Mouse (Mus musculus) megakaryocyte-erythroid progenitor cell, adult 5-6 weeks (primary cell): ENCODE measurements around the gene Eef1a1. TPM values are rescaled to one million over a fixed set of nuclear protein-coding genes. Genes with fewer than 3 reads are reported as not detected.

Experiments used
- ATAC-seq: replicated peaks from 2 replicates; pipeline ENCODE4 v1.8.0; 2016; ENCODE audit warnings: mild to moderate bottlenecking, inconsistent platforms; ENCODE audit not compliant: severe bottlenecking, poor library complexity, low FRiP score, low TSS enrichment
- total RNA-seq, 2 experiments: library from RNA; stranded (forward) in 1 of 2; stranded (reverse) in 1 of 2; fragments of 200-1000, 215-1000 nt in 1 of 2; fragments of >200 nt in 1 of 2; fragmentation: Nextera tagmentation in 1 of 2; gene quantifications; 2 replicates each; pipeline ENCODE4 v1.2.3; 2014 to 2017

Gene Eef1a1
- total RNA-seq, 2 experiments from 2014 or later: 11,779 to 14,853 TPM

DNA sequence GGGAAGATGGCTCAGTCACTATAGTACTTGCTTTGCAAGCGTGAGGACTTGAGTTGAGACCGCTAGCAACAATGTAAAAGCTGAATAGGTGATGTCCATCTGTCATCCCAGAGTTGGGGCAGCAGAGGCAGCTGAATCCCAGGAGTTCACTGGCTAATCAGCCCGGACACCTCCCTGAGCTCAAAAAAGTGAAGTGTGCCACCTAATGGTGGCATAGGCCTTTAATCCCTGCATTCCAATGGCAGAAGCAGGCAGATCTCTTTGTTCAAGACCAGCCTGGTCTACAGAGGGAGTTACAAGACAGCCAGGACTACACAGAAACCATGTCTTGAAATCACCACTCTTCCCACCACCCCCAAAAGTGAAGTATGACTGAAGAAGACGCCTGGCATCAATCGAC, 56.5 kb downstream of the Eef1a1 start:
- ATAC-seq: no peak

DNA sequence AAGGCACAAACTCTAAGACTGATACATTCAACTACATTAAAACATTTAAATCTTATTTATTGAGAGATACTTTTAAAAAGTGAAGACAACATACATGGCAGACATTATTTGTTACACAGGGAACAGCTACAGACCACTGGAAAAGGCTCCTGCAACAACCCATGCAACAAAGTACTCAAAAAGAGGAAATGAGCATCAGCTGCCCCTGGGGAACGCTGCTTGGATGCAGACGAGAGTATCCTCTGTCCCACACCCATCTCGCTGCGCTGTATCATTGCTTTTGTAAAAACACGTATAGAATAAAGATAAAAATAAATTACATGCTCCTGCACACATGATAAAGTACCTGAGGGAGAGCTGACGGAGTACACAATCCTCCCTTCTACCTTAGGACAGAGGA, 58.5 kb downstream of the Eef1a1 start:
- ATAC-seq: no peak

DNA sequence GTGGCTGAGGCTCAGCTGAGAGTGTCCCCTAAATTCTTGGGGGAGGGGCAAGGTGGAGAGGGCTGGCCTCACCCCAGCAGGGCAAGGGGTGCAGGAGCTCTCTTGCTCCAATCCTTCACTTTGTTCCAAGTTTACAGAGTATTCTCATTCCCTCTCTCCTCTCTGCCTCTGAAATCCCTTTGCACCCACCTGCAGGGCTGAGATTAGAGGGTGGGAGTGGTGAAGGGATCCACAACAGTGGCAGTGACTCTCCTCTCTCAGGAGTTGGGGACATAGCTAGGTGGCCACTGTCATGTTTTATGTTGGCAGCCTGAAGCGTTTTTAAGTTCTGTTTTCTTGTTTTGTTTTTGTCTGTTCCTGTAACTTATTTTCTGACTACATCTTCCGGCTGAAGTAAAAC, 59.4 kb downstream of the Eef1a1 start:
- ATAC-seq: no peak

DNA sequence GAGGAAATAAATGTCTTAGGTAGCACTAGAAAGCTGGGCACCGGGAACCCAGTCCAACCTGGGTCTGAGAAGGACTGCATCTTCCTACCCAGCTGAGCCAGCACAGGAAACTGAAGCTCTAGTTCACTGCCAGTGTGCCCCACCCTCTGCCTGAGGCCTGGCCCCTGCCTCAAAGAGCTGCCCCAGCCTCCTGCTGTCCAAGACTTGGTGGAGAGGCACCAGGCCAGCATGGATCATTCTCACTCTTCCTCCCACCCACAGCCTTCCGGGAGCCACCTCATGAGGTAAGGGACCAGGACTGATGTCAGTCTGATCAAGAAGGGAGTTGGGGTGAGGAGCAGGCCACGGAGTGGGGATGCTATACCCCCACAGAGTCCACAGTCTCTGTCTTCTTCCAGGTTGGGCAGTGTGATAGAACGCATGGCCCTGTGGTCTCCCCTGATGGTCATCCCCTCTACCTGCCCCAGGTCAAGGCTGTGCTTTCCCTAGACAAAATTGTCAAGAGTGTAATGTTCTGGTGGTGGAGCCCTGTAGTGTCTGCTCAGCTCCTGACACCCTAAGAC, 60.0 kb downstream of the Eef1a1 start:
- no peak for ATAC-seq

Other genes starting within 250 kb of the Eef1a1 start
- not detected in 2 replicates for gene Gm3776, start 232.0 kb downstream of the Eef1a1 start, total RNA-seq (2014; fragmentation: Nextera tagmentation)
- gene Gm3776, start 232.0 kb downstream of the Eef1a1 start, total RNA-seq (2017): not detected in 2 replicates
- gene Gm10639, start 199.2 kb downstream of the Eef1a1 start, total RNA-seq (2014; fragmentation: Nextera tagmentation): not detected in 2 replicates
- gene Gm10639, start 199.2 kb downstream of the Eef1a1 start, total RNA-seq (2017): not detected in 2 replicates
- not detected in 2 replicates for gene Omt2a, start 174.4 kb downstream of the Eef1a1 start, total RNA-seq (2014; fragmentation: Nextera tagmentation)
- not detected in 2 replicates for gene Omt2a, start 174.4 kb downstream of the Eef1a1 start, total RNA-seq (2017)
- not detected in 2 replicates for gene Omt2b, start 161.6 kb downstream of the Eef1a1 start, total RNA-seq (2014; fragmentation: Nextera tagmentation)
- gene Omt2b, start 161.6 kb downstream of the Eef1a1 start, total RNA-seq (2017): not detected in 2 replicates
- not detected in 2 replicates for gene Gsta2, start 133.4 kb downstream of the Eef1a1 start, total RNA-seq (2014; fragmentation: Nextera tagmentation)
- not detected in 2 replicates for gene Gsta2, start 133.4 kb downstream of the Eef1a1 start, total RNA-seq (2017)
- not detected in 2 replicates for gene Dppa5a, start 121.0 kb downstream of the Eef1a1 start, total RNA-seq (2014; fragmentation: Nextera tagmentation)
- gene Dppa5a, start 121.0 kb downstream of the Eef1a1 start, total RNA-seq (2017): not detected in 2 replicates
- gene Ooep, start 110.4 kb downstream of the Eef1a1 start, total RNA-seq (2014; fragmentation: Nextera tagmentation): not detected in 2 replicates
- gene Ooep, start 110.4 kb downstream of the Eef1a1 start, total RNA-seq (2017): not detected in 2 replicates
- not detected in 2 replicates for gene Ddx43, start 93.4 kb downstream of the Eef1a1 start, total RNA-seq (2014; fragmentation: Nextera tagmentation)
- not detected in 2 replicates for gene Ddx43, start 93.4 kb downstream of the Eef1a1 start, total RNA-seq (2017)
- gene Cgas, start 45.9 kb downstream of the Eef1a1 start, total RNA-seq (2014; fragmentation: Nextera tagmentation): 7.4 and 7.5 TPM in 2 replicates
- gene Cgas, start 45.9 kb downstream of the Eef1a1 start, total RNA-seq (2017): 6.9 and 8.9 TPM in 2 replicates
- gene Mto1, start 40.9 kb downstream of the Eef1a1 start, total RNA-seq (2014; fragmentation: Nextera tagmentation): 30.2 and 38.8 TPM in 2 replicates
- 45.1 and 55.7 TPM in 2 replicates for gene Mto1, start 40.9 kb downstream of the Eef1a1 start, total RNA-seq (2017)
- gene Gm17324, start 40.4 kb downstream of the Eef1a1 start, total RNA-seq (2014; fragmentation: Nextera tagmentation): not detected in 2 replicates
- 0.65 TPM in 1 of 2 replicates, not detected in the other for gene Gm17324, start 40.4 kb downstream of the Eef1a1 start, total RNA-seq (2017)
- 4.8 and 6.4 TPM in 2 replicates for gene Slc17a5, start 98.9 kb upstream of the Eef1a1 start, total RNA-seq (2014; fragmentation: Nextera tagmentation)
- gene Slc17a5, start 98.9 kb upstream of the Eef1a1 start, total RNA-seq (2017): 0.94 and 6.0 TPM in 2 replicates
- not detected in 2 replicates for gene Cd109, start 126.4 kb upstream of the Eef1a1 start, total RNA-seq (2014; fragmentation: Nextera tagmentation)
- gene Cd109, start 126.4 kb upstream of the Eef1a1 start, total RNA-seq (2017): not detected in 2 replicates